Mouse (Mus musculus): Measurements from ENCODE around the gene Casz1.
A peak's percentile ranks its signal among the peaks of the same experiment; 100 is the strongest.

The Casz1 gene

DNA sequence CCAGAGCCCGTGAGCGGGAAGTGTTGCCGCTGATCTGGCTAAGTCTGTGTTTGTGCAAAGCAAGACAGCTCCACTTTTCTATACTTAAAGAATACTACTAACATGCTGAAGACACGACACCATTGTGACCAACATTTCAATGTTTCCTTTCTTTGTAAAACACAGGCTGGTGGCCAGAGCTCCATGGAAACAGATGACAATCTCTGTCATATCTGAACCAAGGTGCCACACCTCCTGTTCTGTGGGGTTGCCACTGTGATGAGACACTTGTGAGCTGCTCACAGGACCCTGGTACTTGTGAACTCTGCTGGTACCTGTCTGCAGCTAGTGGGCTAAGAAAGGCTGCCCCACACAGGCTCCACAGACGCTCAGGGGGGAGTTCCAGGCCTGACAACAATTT lies 164.6 kb downstream of the Casz1 start:
- no peak for DNase-seq (ENCODE audit: low spot score in 2 of 2)

DNA sequence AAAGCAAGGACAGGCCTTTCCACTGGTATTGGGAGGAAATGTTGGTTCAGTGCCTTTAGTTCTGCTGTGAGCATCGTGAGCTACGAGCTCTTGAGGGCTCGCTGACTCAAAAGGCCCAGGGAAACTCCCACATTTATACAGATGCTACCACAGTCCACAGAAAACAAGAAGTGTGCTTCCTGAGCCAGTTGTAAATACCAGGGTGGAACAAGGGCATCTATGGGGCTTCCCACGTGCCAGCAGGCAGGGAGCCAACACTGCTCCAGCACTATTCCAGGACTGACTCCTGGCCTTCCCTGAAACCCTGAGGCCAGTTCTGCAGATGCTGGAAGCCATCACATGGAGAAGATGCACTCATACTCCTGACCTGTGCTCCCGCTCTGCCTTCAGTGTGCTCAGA lies 165.4 kb downstream of the Casz1 start:
- no peak for DNase-seq (ENCODE audit: low spot score in 2 of 2)

DNA sequence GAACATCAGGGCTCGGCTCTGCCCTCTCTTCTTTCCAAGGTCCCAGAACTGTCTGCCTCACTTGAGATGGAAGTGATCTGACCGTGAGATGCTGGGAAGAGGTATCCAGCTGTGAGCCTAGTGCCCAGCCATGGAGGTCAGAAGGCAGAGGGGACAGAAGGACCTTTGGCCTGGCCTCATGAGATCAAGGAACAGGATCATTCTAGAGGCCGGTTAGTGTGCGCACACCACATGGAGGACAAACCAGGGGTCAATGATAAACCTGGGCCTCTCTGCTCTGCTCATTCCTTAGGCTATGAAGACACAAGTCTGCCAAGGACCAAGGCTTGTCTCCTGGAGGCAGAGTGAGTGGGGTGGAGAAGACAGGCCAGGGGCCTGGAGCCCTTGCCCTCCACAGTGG lies 166.5 kb downstream of the Casz1 start:
- DNase-seq (ENCODE audit: low spot score in 2 of 2) = no peak

DNA sequence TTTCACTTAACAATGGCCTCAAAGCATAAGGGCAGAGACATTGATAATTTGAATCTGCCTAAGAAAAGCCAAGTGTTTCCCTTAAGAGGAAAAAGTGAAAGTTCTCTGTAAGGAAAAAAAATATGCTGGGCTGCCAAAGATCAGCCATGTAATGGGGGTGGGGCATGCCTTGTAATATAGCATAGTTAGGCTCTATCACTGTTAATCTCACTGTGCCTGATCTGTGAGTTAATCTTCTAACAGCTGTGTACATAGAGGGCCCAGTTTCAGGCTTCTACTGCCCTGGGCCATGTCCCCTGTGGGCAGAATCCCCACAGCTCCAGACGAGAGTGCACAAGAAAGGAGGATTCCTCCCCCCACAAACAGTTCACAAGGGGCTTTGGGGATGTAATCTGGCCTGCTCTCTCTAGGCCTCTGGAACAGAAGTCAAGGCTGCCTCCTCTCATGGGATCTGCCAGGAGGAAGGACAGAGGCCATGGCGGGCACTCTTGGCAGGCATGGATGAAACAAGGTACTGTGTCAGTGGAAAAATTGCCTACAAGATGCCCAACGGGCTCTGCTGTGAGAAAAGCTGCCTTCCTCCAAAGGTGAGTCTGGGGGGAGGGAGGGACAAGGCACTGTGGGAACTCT lies 167.5 kb downstream of the Casz1 start:
- no peak for DNase-seq (ENCODE audit: low spot score in 2 of 2)

DNA sequence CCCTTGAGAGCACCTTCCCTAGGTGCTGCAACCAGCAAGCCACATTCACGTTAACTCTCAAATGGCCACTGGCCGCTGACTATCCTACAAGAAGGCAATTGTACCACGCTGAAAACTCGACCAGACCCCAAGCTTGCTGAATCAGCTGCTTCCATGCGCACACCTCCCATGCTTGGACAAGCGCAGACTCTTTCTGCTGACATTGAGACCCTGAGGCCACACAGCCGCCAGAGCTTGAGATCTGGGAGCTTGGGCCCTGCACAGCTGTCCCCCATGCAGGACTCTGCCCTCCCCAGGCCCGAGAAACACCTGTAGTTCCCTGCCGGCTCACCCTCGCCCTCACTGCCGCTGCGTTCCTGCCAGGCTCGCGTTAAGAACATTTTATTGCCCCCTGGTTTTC lies 168.5 kb downstream of the Casz1 start:
- DNase-seq (ENCODE audit: low spot score in 2 of 2) = no peak

DNA sequence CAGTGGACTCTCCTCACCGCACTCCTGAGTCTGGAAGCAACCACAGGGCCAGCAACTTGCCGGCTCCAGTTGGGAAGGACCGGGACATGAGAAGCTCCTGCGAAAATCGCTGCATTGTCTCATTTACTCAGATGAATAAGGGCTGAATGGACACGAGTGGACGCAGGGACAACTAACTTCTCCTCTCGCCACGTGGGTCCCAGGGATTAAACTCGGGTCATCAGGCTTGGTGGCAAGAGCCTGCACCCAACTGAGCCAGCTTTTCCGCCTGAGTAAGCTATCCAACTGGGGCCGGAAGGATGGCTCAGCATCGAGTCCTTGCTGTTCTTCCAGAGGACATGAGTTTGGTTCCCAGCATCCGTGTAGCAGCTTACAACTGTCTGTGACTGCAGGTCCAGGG lies 169.2 kb downstream of the Casz1 start:
- no peak for DNase-seq (ENCODE audit: low spot score in 2 of 2)

DNA sequence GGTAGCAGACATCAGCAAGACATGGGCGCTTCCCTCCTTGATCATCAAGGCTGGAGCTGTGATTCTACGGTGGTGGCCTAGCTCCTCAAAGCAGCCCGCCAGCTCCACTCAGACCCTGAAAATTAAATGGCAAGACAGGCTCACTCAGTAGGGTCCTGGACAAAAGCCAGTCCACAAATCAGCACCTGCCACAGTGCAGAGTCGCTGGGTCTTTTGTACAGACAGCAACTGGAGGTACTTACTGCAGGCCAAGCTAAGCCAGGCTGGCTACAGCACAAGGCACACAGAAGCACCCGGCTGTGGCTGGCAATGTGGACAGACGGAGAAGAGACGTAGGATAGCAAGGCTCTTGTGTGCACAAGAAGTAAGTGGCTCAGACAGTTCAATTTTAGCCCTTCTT lies 170.6 kb downstream of the Casz1 start:
- no peak for DNase-seq (ENCODE audit: low spot score in 2 of 2)

DNA sequence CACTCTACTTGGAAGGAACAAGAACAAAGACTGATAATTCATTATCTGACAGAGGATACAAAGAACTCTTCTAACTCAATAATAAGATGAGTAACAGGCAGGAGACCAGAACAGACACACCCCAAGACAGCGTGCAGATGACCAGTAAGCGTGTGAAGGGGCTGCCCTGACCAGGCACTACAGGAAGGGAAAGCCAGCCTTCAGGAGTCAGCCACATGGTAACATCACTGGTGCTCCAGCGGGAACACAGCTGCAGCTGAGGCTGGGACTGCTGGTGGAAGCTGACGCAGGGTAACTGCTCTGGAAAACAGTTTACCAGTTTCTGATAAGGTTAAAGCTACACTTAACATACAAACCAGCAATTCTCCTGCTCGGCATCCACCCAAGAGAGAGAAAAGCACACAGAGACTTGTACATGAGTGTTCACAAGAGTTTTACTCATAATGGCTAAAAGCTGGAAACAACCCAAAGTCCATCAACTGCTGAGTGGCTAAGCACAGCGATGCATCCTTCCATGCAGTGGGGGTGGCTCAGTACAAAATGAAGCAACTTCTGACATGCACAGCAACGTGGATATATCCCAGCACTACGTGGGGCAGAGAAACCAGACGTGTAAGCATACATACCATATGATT lies 174.1 kb downstream of the Casz1 start:
- DNase-seq (ENCODE audit: low spot score in 2 of 2) = no peak

DNA sequence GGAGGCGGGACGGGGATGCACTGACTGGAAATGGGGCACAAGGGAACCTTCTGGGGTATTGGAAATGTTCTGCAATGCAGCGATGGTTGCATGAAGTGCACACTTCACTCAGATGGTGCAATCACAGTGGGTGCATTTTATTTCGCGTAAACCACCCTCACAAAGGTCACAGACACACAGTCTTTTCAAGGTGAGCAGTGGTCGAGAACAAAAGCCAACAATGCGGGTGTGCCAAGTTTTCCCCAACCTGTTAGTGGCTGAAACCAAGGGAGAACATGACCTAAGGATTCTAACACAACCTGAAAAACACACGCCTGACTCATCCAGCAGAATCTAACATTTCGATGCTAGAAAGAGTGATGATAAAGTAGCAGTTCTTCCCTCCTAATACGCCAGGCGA lies 174.7 kb downstream of the Casz1 start:
- no peak for DNase-seq (ENCODE audit: low spot score in 2 of 2)

DNA sequence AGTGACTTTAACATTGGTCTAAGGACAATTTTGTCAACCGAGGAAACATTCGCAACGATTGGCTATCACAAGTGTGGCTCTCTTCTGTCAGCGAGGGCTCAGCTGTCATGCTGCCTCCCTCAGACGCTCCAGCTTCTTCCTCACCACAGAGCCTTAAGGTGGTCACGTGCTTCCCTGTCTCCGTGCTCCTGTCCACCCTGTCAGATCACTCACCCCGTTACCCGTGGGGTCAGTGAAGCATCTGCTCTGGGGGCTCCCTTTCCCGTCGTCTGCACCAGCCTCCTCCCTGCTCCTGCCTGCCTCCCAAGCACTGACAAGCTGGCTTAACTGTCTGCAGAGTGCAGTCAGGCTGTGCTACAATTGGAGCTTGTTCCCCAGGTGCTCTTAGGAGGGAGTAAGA lies 175.6 kb downstream of the Casz1 start:
- DNase-seq (ENCODE audit: low spot score in 2 of 2) = no peak

DNA sequence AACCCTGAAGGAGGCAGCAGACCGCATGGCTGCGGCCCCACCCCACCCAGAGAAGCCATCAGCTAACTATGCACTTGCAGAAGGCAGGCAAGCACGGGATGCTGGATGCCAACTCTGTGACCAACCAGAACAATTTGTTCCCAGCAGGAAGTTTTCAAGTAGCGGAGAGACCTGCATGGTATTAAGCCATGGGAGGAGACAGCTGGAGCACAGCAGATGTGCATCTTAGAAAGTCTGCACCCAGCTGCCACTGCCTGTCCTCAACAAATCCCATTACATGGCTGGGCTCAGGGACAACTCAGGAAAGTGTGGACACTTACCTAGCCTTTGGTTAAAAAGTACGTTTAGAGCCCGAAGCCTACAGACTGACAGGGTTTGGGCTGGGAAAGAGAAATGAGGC lies 178.0 kb downstream of the Casz1 start:
- no peak for DNase-seq (ENCODE audit: low spot score in 2 of 2)

DNA sequence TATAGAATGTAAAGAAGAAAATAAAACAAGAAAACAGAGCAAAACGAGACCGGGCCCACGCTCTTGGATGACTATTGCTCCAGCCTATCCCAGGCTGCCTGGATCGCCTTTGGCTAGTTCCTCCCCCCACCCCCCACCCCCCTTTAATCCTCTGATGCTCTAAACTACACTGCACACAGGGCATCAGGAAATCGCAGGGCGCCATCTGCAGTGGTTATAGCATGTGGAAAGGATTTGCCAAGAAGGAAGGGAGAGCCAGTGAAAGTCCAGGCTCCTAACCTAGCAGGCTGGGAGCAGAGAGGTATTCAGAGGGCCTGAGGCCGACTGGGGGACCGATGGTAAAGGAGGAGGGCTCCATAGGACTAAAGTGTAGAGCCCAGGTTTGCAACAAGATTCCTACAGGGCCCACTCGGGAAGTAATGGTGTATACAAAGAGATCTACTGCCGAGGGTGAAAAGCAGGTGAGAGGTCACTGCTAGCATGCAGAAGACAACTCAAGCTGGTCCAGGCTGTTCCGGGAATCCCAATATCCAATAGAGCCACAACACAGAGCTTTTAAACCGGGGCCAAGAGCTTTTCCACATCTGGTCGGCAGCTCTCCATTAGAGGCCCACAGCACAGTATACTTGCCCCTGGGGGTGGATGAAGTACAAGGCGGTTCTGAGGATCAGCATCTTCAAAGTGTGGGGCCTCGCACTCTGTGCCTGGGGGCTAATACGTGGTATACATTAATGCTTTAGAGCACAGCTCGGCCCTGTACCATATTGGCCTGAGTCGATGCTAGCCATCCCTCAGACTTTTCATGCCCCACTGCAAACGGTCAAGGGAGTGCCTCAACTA lies 180.7 kb downstream of the Casz1 start:
- DNase-seq (ENCODE audit: low spot score in 2 of 2) = no peak

DNA sequence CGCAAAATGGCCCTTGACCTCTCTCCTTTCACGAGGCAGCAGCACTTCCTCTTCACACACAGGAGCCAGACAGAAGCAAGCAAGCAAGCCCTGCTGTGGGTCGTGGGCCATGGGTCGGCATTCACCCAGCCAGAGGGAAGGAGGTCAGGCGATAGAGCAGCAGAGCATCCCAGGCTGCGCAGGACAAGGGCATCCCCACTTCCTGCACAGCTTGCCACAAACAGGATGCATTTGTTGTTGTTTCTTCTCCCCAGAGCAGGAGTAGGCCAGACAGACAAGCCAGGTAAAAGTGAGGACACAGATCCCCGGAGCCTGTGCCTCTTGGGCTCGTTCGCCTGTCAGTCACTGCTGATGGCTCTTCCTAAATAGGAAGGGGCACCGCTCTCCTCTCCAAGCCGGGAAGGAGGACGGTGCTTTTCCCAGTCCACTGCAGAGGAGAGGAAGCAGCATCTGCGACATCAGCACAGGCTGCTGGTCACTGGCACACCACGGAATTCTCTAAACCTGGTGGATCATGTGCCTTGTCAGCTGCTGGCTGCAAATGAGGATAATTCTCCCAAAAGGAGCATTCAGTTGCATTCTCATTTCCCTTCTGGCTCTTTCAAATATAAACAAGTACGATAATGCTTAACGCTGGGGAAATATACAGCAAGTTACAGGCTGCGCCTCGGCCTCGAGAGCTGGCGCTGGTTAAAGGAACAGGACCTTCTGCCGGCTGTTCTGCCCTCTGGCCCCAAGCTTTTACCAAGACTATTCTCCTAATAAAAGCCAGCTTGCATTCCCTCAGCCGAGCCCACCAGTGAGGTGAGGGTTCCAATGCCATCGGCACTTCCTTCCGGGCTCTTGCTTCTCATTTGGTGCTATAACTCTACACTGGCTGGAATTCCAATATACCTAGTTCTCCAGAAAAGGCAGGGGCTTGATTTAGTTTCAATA lies 181.6 kb downstream of the Casz1 start:
- DNase-seq (ENCODE audit: low spot score in 2 of 2) = peak in 1 of 2 experiments; percentile 16

DNA sequence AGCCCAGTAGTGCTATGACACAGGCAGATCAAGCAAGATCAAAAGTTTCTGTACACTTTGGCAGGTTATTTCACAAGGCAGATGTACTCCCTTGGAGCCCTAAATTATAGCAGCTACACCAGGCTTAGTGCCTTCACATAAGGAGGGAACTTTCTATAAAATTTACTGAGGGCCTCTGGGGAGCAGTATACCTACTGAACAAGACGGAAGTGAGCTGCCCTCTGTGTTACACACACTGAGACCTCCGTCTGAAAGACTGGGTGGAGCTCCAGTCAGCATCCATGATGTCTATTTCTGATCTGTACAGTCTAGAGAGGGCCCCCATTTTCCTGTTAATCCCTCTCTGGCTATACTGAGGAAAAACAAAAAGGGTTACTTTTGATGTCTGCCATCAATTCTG lies 185.8 kb downstream of the Casz1 start:
- DNase-seq (ENCODE audit: low spot score in 2 of 2) = no peak

DNA sequence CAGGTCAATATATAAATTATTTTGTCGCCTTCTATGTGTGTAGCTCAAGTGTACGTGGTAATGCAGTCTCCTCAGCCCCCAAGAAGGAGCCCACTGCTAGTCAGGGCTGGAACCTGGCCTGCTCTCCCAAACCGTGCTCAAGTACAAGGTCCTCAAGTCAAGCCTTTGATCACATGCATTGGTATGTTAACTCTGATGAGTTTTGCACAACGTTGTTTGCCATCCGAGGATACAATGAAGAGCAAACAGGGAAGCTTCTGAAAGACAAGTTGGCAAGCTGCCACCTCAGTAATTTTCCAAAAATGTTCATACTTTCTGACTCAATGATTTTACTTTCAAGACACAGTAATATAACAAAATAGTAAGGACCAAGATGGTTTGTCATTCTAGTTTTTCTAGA lies 189.7 kb downstream of the Casz1 start:
- no peak for DNase-seq (ENCODE audit: low spot score in 2 of 2)

DNA sequence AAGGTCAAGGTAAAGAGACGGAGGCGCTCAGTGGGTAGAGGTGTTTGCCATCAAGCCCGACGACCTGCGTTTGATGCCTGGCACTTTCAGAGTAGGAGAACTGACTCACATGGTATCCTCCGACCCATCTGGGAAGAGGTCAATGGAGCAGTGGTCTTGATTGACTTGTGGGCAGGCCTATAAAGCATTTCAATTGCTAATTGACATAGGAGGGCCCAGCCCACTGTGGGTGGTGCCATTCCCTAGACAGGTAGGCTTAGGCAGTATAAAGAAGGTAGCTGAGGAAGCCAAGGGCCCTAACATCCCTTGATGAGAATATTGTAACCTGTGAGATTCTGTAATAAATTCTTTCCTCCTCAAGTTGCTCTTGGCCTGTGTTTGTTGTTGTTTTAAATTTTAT lies 196.5 kb downstream of the Casz1 start:
- no peak for DNase-seq (ENCODE audit: low spot score in 2 of 2)

DNA sequence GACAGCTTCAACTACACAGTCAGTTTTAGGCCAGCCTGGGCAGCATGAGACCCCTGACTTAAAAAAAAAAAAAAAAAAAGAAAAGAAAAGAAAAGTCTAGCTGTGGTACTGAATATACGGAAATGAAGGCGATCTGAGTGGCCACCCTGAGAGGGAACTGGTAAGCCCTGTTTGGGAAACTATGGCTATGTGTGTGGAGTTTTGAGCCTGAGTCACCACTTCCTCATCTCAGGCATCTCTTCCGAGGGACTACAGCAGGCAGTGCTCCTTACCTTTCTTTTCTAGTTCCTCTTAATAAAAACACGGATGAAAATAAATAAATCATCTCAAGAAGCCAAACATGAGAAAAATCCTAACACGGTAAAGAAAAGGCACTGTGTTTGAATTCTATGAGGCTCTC lies 197.3 kb downstream of the Casz1 start:
- DNase-seq (ENCODE audit: low spot score in 2 of 2) = no peak

DNA sequence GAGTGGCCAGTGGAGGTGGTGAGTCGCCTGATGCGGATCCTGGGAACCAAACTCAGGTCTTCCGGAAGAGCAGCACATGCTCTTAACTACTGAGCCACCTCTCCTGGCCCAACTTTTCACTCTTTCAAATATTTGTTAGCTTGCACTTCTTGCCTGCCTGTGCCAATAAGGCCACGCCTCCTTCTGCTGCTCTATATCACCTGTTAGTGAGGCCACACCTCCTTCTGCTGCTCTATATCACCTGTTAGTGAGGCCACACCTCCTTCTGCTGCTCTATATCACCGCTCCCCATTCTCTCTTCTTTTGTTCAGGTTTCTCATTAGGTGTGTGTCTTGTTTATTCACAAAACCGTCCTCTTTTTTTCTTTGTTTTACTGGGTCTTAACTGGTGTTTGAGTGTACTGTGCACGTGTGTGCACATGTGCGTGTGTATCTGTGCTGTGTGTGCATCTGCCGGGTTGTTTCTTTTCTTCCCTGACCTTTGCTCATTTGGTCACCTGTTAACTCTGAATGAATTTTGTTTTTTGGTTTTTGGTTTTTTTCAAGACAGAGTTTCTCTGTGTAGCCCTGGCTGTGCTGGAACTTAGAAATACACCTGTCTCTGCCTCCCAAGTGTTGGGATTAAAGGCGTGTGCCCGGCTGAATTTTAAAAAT lies 198.3 kb downstream of the Casz1 start:
- DNase-seq (ENCODE audit: low spot score in 2 of 2) = no peak
